Mouse (Mus musculus) hematopoietic stem cell, adult 5-6 weeks (primary cell): ENCODE data around the gene Lrp1. TPM values are rescaled to one million over a fixed set of nuclear protein-coding genes. Genes with fewer than 3 reads are reported as not detected.
A peak's percentile ranks its signal among the peaks of the same experiment; 100 is the strongest.

Source experiments
- ATAC-seq, 2 experiments: fragments of 125-278 bp in 1 of 2; replicated peaks in 1 of 2; 2 replicates each; pipeline ENCODE4 v1.8.0; 2016 to 2017; ENCODE audit warnings: inconsistent platforms in 2 of 2, mild to moderate bottlenecking in 2 of 2, moderate number of reproducible peaks in 2 of 2, low read depth in 1 of 2, moderate TSS enrichment in 1 of 2; ENCODE audit not compliant: low FRiP score in 2 of 2, poor library complexity in 2 of 2, severe bottlenecking in 2 of 2, insufficient read depth in 1 of 2, low TSS enrichment in 1 of 2
- total RNA-seq: library from RNA; stranded (forward); fragments of 172-1452, 232-1000 nt; gene quantifications from 2 replicates; pipeline ENCODE4 v1.2.3, GENCODE M21; 2017

Lrp1 gene
- total RNA-seq, 1 experiment from 2014 or later = 1.2 TPM

DNA sequence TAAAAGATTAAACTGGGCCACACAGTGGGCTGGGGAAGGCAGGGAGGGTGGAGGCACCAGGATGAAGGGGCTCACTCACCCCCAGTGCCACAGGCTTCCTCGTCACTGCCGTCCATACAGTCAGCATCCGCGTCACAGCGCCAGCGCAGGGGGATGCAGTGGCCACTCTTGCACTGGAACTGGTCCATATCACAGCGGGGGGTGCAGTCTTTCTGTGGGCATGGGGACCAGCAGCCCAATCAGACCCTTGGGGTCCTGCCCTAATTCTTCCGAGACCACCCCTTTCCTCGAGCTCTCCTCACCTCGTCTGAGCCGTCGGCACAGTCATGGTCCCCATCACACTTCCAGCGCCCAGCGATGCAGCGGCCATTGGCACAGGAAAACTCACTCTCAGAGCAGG lies 72.7 kb downstream of the Lrp1 start:
- ATAC-seq = no peak

GRCm38 (mm10) chr10:127546505-127546904 lies 74.4 kb downstream of the Lrp1 start:
- ATAC-seq = no peak

GRCm38 (mm10) chr10:127544375-127544774 lies 76.6 kb downstream of the Lrp1 start:
- ATAC-seq = no peak

GRCm38 (mm10) chr10:127543916-127544315 lies 77.0 kb downstream of the Lrp1 start:
- ATAC-seq = no peak

- ATAC-seq = no peak
These were observed 78.2 kb downstream of the Lrp1 start for GRCm38 (mm10) chr10:127542720-127543119.

DNA sequence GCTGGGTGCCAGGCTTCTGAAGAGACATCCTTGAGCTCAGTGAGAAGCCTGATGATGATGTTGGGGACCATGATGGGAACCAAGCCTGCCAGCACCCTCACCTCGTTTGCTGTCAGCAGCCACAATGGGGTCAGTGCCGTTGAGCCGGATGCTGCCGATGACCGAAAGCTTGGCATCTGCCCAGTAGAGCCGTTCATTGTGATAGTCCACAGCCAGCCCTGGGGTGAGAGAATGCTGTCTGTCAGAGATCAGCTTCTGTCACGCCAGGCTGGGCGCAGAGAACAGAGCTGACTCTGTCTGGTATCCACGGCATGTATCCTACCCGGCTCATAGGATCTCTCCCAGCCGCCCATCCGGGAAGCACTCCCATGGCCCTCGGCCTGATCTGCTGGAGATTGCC lies 78.9 kb downstream of the Lrp1 start:
- ATAC-seq = no peak

GRCm38 (mm10) chr10:127541510-127541909 lies 79.4 kb downstream of the Lrp1 start:
- no peak for ATAC-seq

GRCm38 (mm10) chr10:127537854-127538583 lies 82.9 kb downstream of the Lrp1 start:
- ATAC-seq = peak; percentile 56 to 68; a peak in 2 of 4 replicates

- no peak for ATAC-seq
These were observed 84.2 kb downstream of the Lrp1 start for GRCm38 (mm10) chr10:127536586-127537314.

- no peak for ATAC-seq
These were observed 86.0 kb downstream of the Lrp1 start for GRCm38 (mm10) chr10:127534929-127535384.

DNA sequence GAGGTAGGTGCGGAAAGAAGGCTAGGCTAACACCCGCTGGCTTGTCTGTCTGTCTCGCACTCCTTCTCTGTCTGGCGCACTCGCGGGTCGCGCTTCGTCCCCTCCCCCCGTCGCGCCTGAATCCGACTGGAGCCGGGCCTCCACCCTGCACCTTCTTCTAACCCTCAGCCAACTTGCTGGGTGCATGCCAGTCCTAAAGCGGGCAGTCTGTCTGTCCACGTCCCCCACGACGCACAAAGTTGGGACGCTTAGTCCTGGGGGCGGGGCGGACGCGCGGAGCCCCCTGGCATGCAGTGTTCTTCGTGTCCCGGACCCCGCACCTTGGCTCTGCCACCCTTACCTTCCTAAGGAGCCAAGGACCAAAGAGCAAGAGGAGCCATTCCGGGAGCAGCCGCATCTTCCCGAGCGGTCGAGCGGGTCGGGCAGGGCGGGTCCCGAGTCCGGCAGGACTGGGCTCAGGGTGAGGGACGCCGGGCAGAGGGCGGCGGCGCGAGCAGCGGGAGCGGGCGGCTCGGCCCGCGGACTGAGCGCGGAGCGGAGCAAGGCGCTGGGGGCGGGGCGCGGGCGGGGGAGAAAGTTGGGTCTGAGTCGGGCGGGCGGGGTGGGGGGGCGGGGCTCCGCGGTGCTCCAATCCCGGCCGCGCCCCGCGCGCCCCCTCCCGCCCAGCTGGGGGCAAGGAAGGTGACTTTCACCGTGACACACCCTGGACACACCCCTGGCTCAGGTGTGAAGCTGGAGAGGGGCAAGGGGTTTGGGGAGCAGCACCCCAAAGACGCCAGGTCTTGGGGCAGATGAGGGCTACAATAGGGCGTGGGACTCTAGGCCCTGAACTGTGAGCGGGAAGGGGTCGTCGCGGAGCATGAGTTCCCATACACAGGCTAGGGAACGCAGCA lies 86.7 kb downstream of the Lrp1 start, which contains the start of gene Nxph4:
TSS of gene Nxph4 (minus strand) at position 524 of the 893 bp plus-strand sequence.
- ATAC-seq = no peak

DNA sequence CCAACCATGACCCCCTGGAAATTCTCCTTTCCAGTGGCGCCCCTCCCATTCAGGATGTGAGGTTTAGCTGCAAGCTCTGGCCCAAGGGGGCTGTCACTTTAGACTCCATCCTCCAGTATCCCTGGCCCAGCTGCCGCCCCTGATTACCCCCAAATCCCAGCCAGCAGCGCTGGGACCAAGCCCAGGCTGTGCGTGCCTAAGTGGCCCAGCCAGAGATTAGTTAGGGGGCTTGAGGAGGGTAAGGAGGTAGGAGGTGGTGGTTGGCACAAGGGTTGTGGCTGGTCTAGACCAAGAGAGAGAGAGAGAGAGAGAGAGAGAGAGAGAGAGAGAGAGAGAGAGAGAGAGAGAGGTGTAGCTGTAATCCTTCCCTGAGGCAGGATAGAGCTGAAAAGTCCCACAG lies 89.4 kb downstream of the Lrp1 start:
- ATAC-seq = no peak

DNA sequence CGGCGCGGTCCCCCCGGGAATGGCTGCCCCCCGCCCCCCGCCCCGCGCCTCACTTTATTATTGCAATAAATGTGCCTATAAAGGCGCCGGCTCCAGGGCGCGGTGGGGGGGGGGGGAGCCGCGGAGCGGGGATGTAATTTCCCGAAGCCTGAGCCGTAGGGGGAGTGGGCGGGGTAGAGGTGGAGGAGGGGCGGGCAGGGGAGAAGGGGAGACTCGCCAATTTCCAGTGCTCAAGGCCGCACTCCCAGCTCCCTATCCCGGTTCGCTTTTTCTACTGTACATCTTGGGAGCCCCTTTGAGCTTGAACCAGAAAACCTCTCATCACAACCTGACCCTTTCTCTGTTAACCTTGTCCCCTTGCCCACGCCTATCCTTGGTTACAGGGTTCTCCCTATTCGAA lies 90.0 kb downstream of the Lrp1 start:
- ATAC-seq = no peak

- peak in 1 of 2 experiments; percentile 9; a peak in 1 of 4 replicates for ATAC-seq
These were observed 93.5 kb downstream of the Lrp1 start for GRCm38 (mm10) chr10:127527481-127527880.

GRCm38 (mm10) chr10:127526681-127527080 lies 94.3 kb downstream of the Lrp1 start:
- peak; percentile 38 to 52; a peak in 3 of 4 replicates for ATAC-seq

- ATAC-seq = no peak
These were observed 94.9 kb downstream of the Lrp1 start for GRCm38 (mm10) chr10:127526048-127526447.

DNA sequence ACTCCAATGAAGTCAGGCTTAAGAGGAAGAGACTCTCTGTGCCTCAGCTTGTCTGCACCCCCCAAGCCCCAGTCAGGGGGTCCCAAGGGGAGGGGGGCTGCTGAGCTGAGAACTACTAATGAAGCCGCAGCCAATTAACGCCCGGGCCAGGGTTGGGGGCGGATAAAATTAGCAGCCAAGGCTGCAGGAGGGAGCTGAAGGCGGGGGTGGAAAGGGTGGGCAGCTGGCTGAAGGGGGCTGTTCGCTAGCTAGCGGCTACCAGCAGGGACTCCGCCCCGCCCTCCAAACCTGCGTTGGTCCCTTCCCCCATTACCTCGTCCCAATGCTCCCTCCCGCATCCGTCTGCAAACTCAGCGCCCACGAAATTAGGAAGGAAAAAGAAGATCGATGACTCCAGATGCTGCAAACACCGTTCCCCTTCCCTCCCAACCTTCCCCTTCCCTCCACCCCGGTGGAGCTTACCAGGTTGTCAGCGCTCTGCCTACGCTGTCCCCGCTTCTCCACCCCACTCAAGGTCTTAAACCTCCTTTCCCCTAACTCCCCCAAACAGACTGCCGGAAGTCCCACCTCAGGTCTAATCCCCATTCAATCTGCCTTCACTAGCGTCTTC lies 96.2 kb downstream of the Lrp1 start:
- ATAC-seq = no peak
